9 mouse cellular contexts compared by ENCODE assay signal in the genomic region with DNA sequence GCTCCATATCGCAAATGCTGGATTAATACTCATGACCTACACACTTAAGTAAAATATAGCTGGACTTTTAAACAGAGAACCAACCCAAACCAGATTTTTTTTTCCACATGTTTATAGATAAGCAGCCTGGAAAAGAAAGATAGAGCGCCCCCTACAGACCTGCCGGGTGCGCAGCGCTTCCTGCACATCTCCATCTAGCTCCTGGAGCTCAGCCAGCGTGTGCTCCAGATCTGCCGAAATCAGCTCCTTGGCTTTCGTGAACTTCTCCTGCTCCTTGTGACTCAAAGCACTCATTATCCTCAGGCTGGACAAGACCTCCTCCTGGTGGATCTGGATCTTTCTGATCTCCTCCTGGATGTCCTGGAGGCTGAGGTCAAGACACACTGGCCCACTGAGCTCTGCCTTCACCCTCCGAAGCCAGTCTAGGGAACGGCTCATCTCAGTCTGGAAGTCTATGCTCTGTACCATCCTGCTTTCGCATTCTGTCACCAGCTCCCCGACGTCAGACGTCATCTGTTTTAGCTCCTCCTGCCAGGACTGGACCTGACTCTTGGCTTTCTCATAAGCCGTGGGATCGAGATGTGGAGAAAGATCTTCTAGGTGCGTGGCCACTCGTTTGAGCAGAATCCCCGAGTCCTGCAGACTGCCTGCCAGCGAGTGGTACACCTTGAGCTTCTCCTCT.
DNase-seq lines count a peak whose midpoint lies in the region; ATAC-seq lines count a peak whose summit lies in the region.
"Had no signal": no experiment of that assay in that cellular context is flagged by ENCODE, and none has a peak within 500 bp of the region (broad histone marks: within the 10 kb centered on the region; RNA-seq: fewer than 3 reads in every experiment).

No protein-coding gene starts in this region.

- 0 out of 2 replicates have a peak, but pooled peaks cover 9% of the 10 kb centered on the region for H3K36me3 ChIP-seq in neural tube, embryonic 15.5 days

- no peaks in the 10 kb centered on the region for H3K4me1 ChIP-seq in neural tube, embryonic 15.5 days

- no peak overlapping the region for H3K9ac ChIP-seq in neural tube, embryonic 15.5 days (replicated peaks)

- peak; percentile 69 for ATAC-seq in frontal cortex, adult (ENCODE audit: low TSS enrichment)
- no peak for ATAC-seq in neural tube, embryonic 15.5 days (ENCODE audit: low FRiP score)

- 82% methylated on average over 20 of the region's 20 CpGs for WGBS in neural tube, embryonic 15.5 days

- no peak overlapping the region for H3K4me2 ChIP-seq in neural tube, embryonic 15.5 days

- no peak overlapping the region for H3K27ac ChIP-seq in neural tube, embryonic 15.5 days (replicated peaks)

- intact Hi-C loops in gastrocnemius, postnatal 14 days (cut with DNase I; ENCODE audit: low total_unique reads), result no loop called here

- no peak overlapping the region for H3K4me3 ChIP-seq in neural tube, embryonic 15.5 days (replicated peaks)
- H3K4me3 ChIP-seq: erythroblast, embryonic 14.5 days had no signal

- no peak for DNase-seq in frontal cortex, postnatal 10 days (ENCODE audit: low spot score in 2 of 2)
- DNase-seq in right cerebral cortex, postnatal 14 days, result peak; percentile 39
- no peak for DNase-seq in right cerebral cortex, postnatal 10 days (ENCODE audit: low spot score in 2 of 2)
- DNase-seq in gastrocnemius, postnatal 14 days, result peak; percentile 38
- peak; percentile 28 for DNase-seq in skeletal muscle tissue, adult 2 months (ENCODE audit: low read depth, low spot score)
- no peak for DNase-seq in retina, embryonic 14.5 days (ENCODE audit: low spot score)

- H3K9me3 ChIP-seq in neural tube, embryonic 15.5 days (replicated peaks), result no peaks in the 10 kb centered on the region

- no peaks in the 10 kb centered on the region for H3K27me3 ChIP-seq in neural tube, embryonic 15.5 days (replicated peaks)

Comparison
In these comparisons a context has a peak if more than half of its experiments do, and no peak if none do; other contexts are left out.
1. DNase-seq: peak in right cerebral cortex, postnatal 14 days (single experiment), gastrocnemius, postnatal 14 days (single experiment) and skeletal muscle tissue, adult 2 months (single experiment); none in frontal cortex, postnatal 10 days (0 of 2), right cerebral cortex, postnatal 10 days (0 of 2) and retina, embryonic 14.5 days (single experiment).